Mouse (Mus musculus) CD8-positive naive resting alpha-beta T cell, adult 2 months (primary cell): ENCODE measurements at regions not wholly inside any gene's neighbourhood (a gene's known extent, or its start where the extent isn't known, plus 50 kb on each side); places are given as distances from the start of the nearest gene placed in this dataset.

Experiments
- DNase-seq, 2 experiments: peaks; one replicate each; pipeline ENCODE4 v3.0.0; 2022; ENCODE audit warnings: low read depth in 2 of 2, low spot score in 2 of 2

- DNase-seq = no peak
Observed at GRCm38 (mm10) chr9:95331275-95331674, 75.2 kb downstream of the Chst2 start.

- DNase-seq = no peak
Observed at GRCm38 (mm10) chr9:95330097-95330496, 76.4 kb downstream of the Chst2 start.

- no peak for DNase-seq
Observed at GRCm38 (mm10) chr9:95329053-95329430, 77.5 kb downstream of the Chst2 start.

- peak in 1 of 2 experiments; percentile 28 for DNase-seq
Observed at GRCm38 (mm10) chr9:95328261-95329052, 78.1 kb downstream of the Chst2 start.

- DNase-seq = no peak
Observed at GRCm38 (mm10) chr9:95327771-95328170, 78.8 kb downstream of the Chst2 start.

GRCm38 (mm10) chr9:95323622-95324021, 82.9 kb downstream of the Chst2 start:
- DNase-seq = no peak

- DNase-seq = no peak
Observed at GRCm38 (mm10) chr9:95322893-95323292, 83.6 kb downstream of the Chst2 start.

GRCm38 (mm10) chr9:95322031-95322430, 84.5 kb downstream of the Chst2 start:
- no peak for DNase-seq

GRCm38 (mm10) chr9:95318926-95319325, 87.6 kb downstream of the Chst2 start:
- no peak for DNase-seq

GRCm38 (mm10) chr9:95316726-95317125, 89.8 kb downstream of the Chst2 start:
- DNase-seq = peak; percentile 23 to 54

- peak; percentile 44 to 56 for DNase-seq
Observed at GRCm38 (mm10) chr9:95315080-95315479, 91.4 kb downstream of the Chst2 start.

- DNase-seq = no peak
Observed at GRCm38 (mm10) chr9:95311671-95312070, 94.9 kb downstream of the Chst2 start.

GRCm38 (mm10) chr9:95289008-95289407, 117.5 kb downstream of the Chst2 start:
- DNase-seq = no peak

GRCm38 (mm10) chr9:95282996-95283395, 123.5 kb downstream of the Chst2 start:
- no peak for DNase-seq

GRCm38 (mm10) chr9:95282502-95282901, 124.0 kb downstream of the Chst2 start:
- DNase-seq = no peak
